Mouse (Mus musculus): ENCODE measurements around the gene Lamb2. TPM values are rescaled to one million over a fixed set of nuclear protein-coding genes. Genes with fewer than 3 reads are reported as not detected.

The Lamb2 gene
- polyA plus RNA-seq, 1 experiment, result 3.4 TPM

- peak overlapping the region; percentile 75 for H3K27ac ChIP-seq (ENCODE audit: insufficient read depth, low read depth, low read length)
- peaks cover 13% of the 10 kb centered on the region for H3K4me1 ChIP-seq (ENCODE audit: control insufficient read depth, insufficient read depth, low read length)
- H3K4me3 ChIP-seq (ENCODE audit: insufficient read depth, low read length), result peak overlapping the region; percentile 87
- TF ChIP-seq CTCF (IDR thresholded peaks at IDR 0.05; ENCODE audit: low read depth, low read length) (no peak), POLR2A (IDR thresholded peaks at IDR 0.05; ENCODE audit: borderline replicate concordance, low read depth, low read length) (no peak; the same call in 1 of the 2 replicates)
Observed at GRCm38 (mm10) chr9:108489702-108490558, 10.4 kb downstream of the Lamb2 start.

DNA sequence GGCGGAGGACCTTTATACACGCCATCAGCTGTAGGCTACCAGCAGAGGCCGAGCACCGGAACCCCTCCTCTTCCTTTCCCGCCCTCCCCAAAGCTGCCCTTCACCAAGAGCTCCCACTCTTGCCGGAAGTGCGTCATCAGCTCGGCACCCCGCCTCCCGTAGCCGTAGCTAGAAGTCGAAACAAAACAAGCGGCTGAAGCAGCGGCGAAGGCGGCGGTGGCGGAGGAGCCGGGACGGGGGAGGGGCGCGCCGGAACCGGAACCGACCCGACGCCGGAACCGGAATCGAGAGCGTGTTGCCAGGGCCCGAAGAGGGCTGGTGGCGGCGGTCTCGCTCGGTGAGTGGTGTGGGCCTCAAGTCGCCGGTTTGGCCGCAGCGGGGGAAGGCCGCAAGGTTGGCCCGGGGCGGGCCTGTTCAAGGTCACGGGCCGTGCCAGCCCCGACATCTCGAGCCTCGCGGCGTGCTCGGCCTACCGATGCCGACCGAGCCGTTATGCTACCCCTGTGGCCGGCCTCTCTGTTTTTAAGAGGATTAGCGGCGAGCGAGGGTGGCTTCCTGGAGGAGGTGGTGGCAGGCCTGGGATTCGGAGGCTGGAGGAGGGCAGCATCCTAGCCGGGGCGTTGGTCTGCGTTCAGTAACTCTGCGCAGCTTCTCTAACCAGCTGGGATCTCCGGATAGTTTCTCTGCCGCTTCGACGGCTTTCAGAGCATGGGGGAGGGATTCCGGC lies 11.2 kb downstream of the Lamb2 start, which contains the start of gene Usp19:
TSS of gene Usp19 (plus strand) at position 44 of the 727 bp plus-strand sequence.
- peak within 1 kb of the TSS; percentile 75 for H3K27ac ChIP-seq (ENCODE audit: insufficient read depth, low read depth, low read length)
- peak within 1 kb of the TSS; percentile 87 for H3K4me3 ChIP-seq (ENCODE audit: insufficient read depth, low read length)
- peaks cover 13% of the 10 kb centered on the region for H3K4me1 ChIP-seq (ENCODE audit: control insufficient read depth, insufficient read depth, low read length)
- TF ChIP-seq POLR2A (IDR thresholded peaks at IDR 0.05; ENCODE audit: borderline replicate concordance, low read depth, low read length) (no peak), CTCF (IDR thresholded peaks at IDR 0.05; ENCODE audit: low read depth, low read length) (no peak)

GRCm38 (mm10) chr9:108491286-108491580 lies 11.7 kb downstream of the Lamb2 start:
- no peak; the same call in 1 of the 2 replicates for TF ChIP-seq CTCF (IDR thresholded peaks at IDR 0.05; ENCODE audit: low read depth, low read length)
- TF ChIP-seq POLR2A (IDR thresholded peaks at IDR 0.05; ENCODE audit: borderline replicate concordance, low read depth, low read length), result 0 out of 2 replicates have a peak, but pooled peaks have one; percentile 8
- H3K4me1 ChIP-seq (ENCODE audit: control insufficient read depth, insufficient read depth, low read length), result peaks cover 13% of the 10 kb centered on the region

DNA sequence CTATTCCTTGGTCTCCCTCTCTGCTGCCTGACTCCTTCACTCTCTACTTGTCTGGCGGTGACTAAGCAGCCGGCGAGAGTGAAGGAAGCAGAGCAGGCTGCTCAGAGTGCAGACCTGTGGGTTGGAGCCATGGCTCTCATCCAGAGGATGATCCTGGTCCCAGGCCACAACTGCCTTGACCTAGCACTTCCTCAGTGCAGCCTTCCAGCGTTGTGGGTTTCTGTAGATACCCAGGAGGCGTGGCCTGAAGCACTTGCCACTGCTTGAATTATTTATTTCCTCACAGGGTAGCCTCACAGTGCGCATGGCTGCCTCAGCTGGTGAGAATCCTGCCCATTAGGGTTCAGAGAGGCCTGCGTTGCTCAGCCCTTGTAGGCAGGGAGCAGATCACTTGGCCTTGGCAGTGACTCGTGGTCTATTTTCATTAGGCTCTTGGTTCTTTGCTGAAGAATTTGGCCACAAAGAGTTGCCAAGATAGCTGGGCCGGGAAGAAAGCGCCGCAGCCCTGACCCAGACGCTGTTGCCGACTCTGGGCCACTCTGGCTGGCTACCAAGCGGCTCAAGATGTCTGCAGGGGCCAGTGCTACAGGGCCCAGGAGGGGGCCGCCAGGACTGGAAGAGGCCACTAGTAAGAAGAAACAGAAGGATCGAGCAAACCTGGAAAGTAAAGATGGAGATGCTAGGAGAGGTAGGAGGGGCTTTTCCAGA lies 12.7 kb downstream of the Lamb2 start:
- Histone ChIP-seq H3K27ac (ENCODE audit: insufficient read depth, low read depth, low read length) (peak overlapping the region; percentile 75), H3K4me3 (ENCODE audit: insufficient read depth, low read length) (peak overlapping the region; percentile 87), H3K4me1 (ENCODE audit: control insufficient read depth, insufficient read depth, low read length) (peaks cover 13% of the 10 kb centered on the region)
- TF ChIP-seq POLR2A (IDR thresholded peaks at IDR 0.05; ENCODE audit: borderline replicate concordance, low read depth, low read length) (no peak), CTCF (IDR thresholded peaks at IDR 0.05; ENCODE audit: low read depth, low read length) (no peak)

More at GRCm38 (mm10) chr9:108491286-108491580, 11.7 kb downstream of the Lamb2 start:
- peak overlapping the region; percentile 87 for H3K4me3 ChIP-seq (ENCODE audit: insufficient read depth, low read length)
- H3K27ac ChIP-seq (ENCODE audit: insufficient read depth, low read depth, low read length), result peak overlapping the region; percentile 75

- TF ChIP-seq POLR2A (IDR thresholded peaks at IDR 0.05; ENCODE audit: borderline replicate concordance, low read depth, low read length) (no peak), CTCF (IDR thresholded peaks at IDR 0.05; ENCODE audit: low read depth, low read length) (no peak)
- peaks cover 13% of the 10 kb centered on the region for H3K4me1 ChIP-seq (ENCODE audit: control insufficient read depth, insufficient read depth, low read length)
- H3K4me3 ChIP-seq (ENCODE audit: insufficient read depth, low read length), result no peak overlapping the region
- H3K27ac ChIP-seq (ENCODE audit: insufficient read depth, low read depth, low read length), result no peak overlapping the region
Observed at GRCm38 (mm10) chr9:108493246-108493645, 13.7 kb downstream of the Lamb2 start.

DNA sequence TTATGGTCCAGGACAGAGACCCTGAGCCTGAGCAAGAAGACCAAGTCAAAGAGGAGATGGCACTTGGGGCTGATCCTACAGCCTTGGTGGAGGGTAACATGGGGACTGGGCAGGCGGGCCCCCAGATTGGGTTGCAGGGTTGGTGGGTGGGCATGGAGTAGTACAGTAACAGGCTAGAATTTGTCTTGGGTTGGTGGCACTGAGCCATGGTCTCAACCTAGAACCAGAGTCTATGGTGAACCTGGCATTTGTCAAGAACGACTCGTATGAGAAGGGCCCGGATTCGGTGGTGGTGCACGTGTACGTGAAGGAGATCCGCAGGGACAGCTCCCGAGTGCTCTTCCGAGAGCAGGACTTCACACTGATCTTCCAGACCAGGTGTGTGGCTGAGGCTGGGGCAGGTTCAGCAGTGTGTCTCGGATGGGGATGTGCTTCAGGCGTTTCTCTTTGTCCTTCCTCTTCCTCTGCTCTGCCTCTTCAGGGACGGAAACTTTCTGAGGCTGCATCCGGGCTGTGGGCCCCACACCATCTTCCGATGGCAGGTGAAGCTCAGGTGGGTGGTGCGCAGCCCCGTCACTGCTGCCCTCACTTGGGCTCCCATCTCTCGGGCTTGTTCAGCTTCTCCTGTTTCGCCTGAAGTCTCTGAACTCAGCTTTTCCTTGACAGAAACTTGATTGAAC lies 14.8 kb downstream of the Lamb2 start:
- Histone ChIP-seq H3K4me1 (ENCODE audit: control insufficient read depth, insufficient read depth, low read length) (peaks cover 13% of the 10 kb centered on the region), H3K27ac (ENCODE audit: insufficient read depth, low read depth, low read length) (no peak overlapping the region), H3K4me3 (ENCODE audit: insufficient read depth, low read length) (no peak overlapping the region)
- TF ChIP-seq CTCF (IDR thresholded peaks at IDR 0.05; ENCODE audit: low read depth, low read length) (no peak), POLR2A (IDR thresholded peaks at IDR 0.05; ENCODE audit: borderline replicate concordance, low read depth, low read length) (no peak)

DNA sequence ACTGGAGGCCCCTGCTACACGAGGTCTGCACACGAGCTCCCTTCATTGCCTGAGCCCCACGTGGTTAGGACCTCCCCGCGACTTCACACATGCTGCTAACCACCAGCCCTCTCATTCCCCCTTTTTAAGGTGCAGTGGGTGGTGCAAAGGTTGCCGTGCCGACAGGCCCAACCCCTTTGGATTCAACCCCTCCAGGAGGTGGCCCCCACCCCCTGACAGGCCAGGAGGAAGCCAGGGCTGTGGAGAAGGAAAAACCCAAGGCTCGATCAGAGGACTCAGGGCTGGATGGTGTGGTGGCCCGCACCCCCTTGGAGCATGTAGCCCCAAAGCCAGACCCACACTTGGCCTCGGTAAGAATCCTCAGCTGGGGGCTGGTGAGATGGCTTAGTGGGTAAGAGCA lies 15.4 kb downstream of the Lamb2 start:
- Histone ChIP-seq H3K4me3 (ENCODE audit: insufficient read depth, low read length) (no peak overlapping the region), H3K27ac (ENCODE audit: insufficient read depth, low read depth, low read length) (no peak overlapping the region), H3K4me1 (ENCODE audit: control insufficient read depth, insufficient read depth, low read length) (peaks cover 11% of the 10 kb centered on the region)
- TF ChIP-seq POLR2A (IDR thresholded peaks at IDR 0.05; ENCODE audit: borderline replicate concordance, low read depth, low read length) (no peak), CTCF (IDR thresholded peaks at IDR 0.05; ENCODE audit: low read depth, low read length) (no peak)

GRCm38 (mm10) chr9:108499231-108499630 lies 19.7 kb downstream of the Lamb2 start:
- no peak overlapping the region for H3K4me3 ChIP-seq (ENCODE audit: insufficient read depth, low read length)
- TF ChIP-seq POLR2A (IDR thresholded peaks at IDR 0.05; ENCODE audit: borderline replicate concordance, low read depth, low read length), result no peak
- no peak for TF ChIP-seq CTCF (IDR thresholded peaks at IDR 0.05; ENCODE audit: low read depth, low read length)
- no peaks in the 10 kb centered on the region for H3K4me1 ChIP-seq (ENCODE audit: control insufficient read depth, insufficient read depth, low read length)
- no peak overlapping the region for H3K27ac ChIP-seq (ENCODE audit: insufficient read depth, low read depth, low read length)

- no peaks in the 10 kb centered on the region for H3K4me1 ChIP-seq (ENCODE audit: control insufficient read depth, insufficient read depth, low read length)
- no peak for TF ChIP-seq POLR2A (IDR thresholded peaks at IDR 0.05; ENCODE audit: borderline replicate concordance, low read depth, low read length)
- no peak for TF ChIP-seq CTCF (IDR thresholded peaks at IDR 0.05; ENCODE audit: low read depth, low read length)
- no peak overlapping the region for H3K27ac ChIP-seq (ENCODE audit: insufficient read depth, low read depth, low read length)
- no peak overlapping the region for H3K4me3 ChIP-seq (ENCODE audit: insufficient read depth, low read length)
Observed at GRCm38 (mm10) chr9:108499943-108500342, 20.4 kb downstream of the Lamb2 start.
